Mouse (Mus musculus): Measurements from ENCODE around the gene Slc9a9. TPM values are rescaled to one million over a fixed set of nuclear protein-coding genes. Genes with fewer than 3 reads are reported as not detected.

Gene Slc9a9
- total RNA-seq, 2 experiments from 2014 or later = 2.0 TPM

- intact Hi-C loops (cut with DNase I) = no loop called here
- no peak for DNase-seq
- Histone ChIP-seq H3K27ac (no peak overlapping the region), H3K4me3 (no peak overlapping the region)
- TF ChIP-seq CTCF (IDR thresholded peaks at IDR 0.05) = no peak
Measured at GRCm38 (mm10) chr9:94716695-94717094, 47.0 kb downstream of the Slc9a9 start.

- no peak overlapping the region for H3K27ac ChIP-seq
- no peak for TF ChIP-seq CTCF (IDR thresholded peaks at IDR 0.05)
- intact Hi-C loops (cut with DNase I) = no loop called here
- DNase-seq = no peak
- H3K4me3 ChIP-seq = no peak overlapping the region
Measured at GRCm38 (mm10) chr9:94723631-94724030, 53.9 kb downstream of the Slc9a9 start.

- Histone ChIP-seq H3K4me3 (no peak overlapping the region), H3K27ac (no peak overlapping the region)
- no peak for TF ChIP-seq CTCF (IDR thresholded peaks at IDR 0.05)
Measured at GRCm38 (mm10) chr9:94725121-94725520, 55.4 kb downstream of the Slc9a9 start.

GRCm38 (mm10) chr9:94727457-94727856, 57.7 kb downstream of the Slc9a9 start:
- peak; percentile 64 for TF ChIP-seq CTCF (IDR thresholded peaks at IDR 0.05)
- Histone ChIP-seq H3K4me3 (no peak overlapping the region), H3K27ac (no peak overlapping the region)
- no peak for DNase-seq
- intact Hi-C loops (cut with DNase I) = no loop called here

More at GRCm38 (mm10) chr9:94725121-94725520, 55.4 kb downstream of the Slc9a9 start:
- intact Hi-C loops (cut with DNase I) = no loop called here
- no peak for DNase-seq

- intact Hi-C loops (cut with DNase I) = no loop called here
- no peak for DNase-seq
- TF ChIP-seq CTCF (IDR thresholded peaks at IDR 0.05) = no peak
- Histone ChIP-seq H3K27ac (no peak overlapping the region), H3K4me3 (no peak overlapping the region)
Measured at GRCm38 (mm10) chr9:94730396-94730795, 60.7 kb downstream of the Slc9a9 start.

GRCm38 (mm10) chr9:94732136-94732535, 62.4 kb downstream of the Slc9a9 start:
- H3K27ac ChIP-seq = no peak overlapping the region
- intact Hi-C loops (cut with DNase I) = no loop called here
- no peak overlapping the region for H3K4me3 ChIP-seq
- no peak for TF ChIP-seq CTCF (IDR thresholded peaks at IDR 0.05)
- DNase-seq = no peak

GRCm38 (mm10) chr9:94732599-94733287, 63.0 kb downstream of the Slc9a9 start:
- DNase-seq = no peak
- no peak overlapping the region for H3K4me3 ChIP-seq
- no peak for TF ChIP-seq CTCF (IDR thresholded peaks at IDR 0.05)
- H3K27ac ChIP-seq = no peak overlapping the region
- intact Hi-C loops (cut with DNase I) = no loop called here

GRCm38 (mm10) chr9:94734320-94734719, 64.6 kb downstream of the Slc9a9 start:
- H3K27ac ChIP-seq = no peak overlapping the region
- TF ChIP-seq CTCF (IDR thresholded peaks at IDR 0.05) = no peak
- H3K4me3 ChIP-seq = no peak overlapping the region
- intact Hi-C loops (cut with DNase I) = no loop called here
- no peak for DNase-seq

GRCm38 (mm10) chr9:94737226-94737625, 67.5 kb downstream of the Slc9a9 start:
- Histone ChIP-seq H3K27ac (no peak overlapping the region), H3K4me3 (no peak overlapping the region)
- TF ChIP-seq CTCF (IDR thresholded peaks at IDR 0.05) = no peak
- DNase-seq = no peak
- intact Hi-C loops (cut with DNase I) = loop anchor here (5.0 kb wide), 2 partner anchors 670 to 730 kb away; partner anchors contain the start of gene Chst2

GRCm38 (mm10) chr9:94738555-94739427, 69.1 kb downstream of the Slc9a9 start:
- intact Hi-C loops (cut with DNase I) = loop anchor here (5.0 kb wide), 2 partner anchors 669 to 729 kb away; partner anchors contain the start of gene Chst2
- DNase-seq = peak; percentile 59
- Histone ChIP-seq H3K27ac (no peak overlapping the region), H3K4me3 (no peak overlapping the region)
- TF ChIP-seq CTCF (IDR thresholded peaks at IDR 0.05) = peak; percentile 94

GRCm38 (mm10) chr9:94740841-94741240, 71.1 kb downstream of the Slc9a9 start:
- no peak for DNase-seq
- TF ChIP-seq CTCF (IDR thresholded peaks at IDR 0.05) = no peak
- intact Hi-C loops (cut with DNase I) = no loop called here
- H3K4me3 ChIP-seq = no peak overlapping the region
- H3K27ac ChIP-seq = no peak overlapping the region

GRCm38 (mm10) chr9:94743291-94743690, 73.6 kb downstream of the Slc9a9 start:
- Histone ChIP-seq H3K27ac (no peak overlapping the region), H3K4me3 (no peak overlapping the region)
- TF ChIP-seq CTCF (IDR thresholded peaks at IDR 0.05) = no peak
- intact Hi-C loops (cut with DNase I) = no loop called here
- DNase-seq = no peak

- DNase-seq = no peak
- intact Hi-C loops (cut with DNase I) = no loop called here
- H3K4me3 ChIP-seq = no peak overlapping the region
- TF ChIP-seq CTCF (IDR thresholded peaks at IDR 0.05) = no peak
- no peak overlapping the region for H3K27ac ChIP-seq
Measured at GRCm38 (mm10) chr9:94748503-94748902, 78.8 kb downstream of the Slc9a9 start.
